Mouse (Mus musculus): ENCODE results near the gene Ddx39b. TPM values are rescaled to one million over a fixed set of nuclear protein-coding genes. Genes with fewer than 3 reads are reported as not detected.

Gene Ddx39b
- polyA plus RNA-seq (2014; fragmentation: Nextera tagmentation; extraction: Ambion mirVana): 634 and 672 TPM in 2 replicates

DNA sequence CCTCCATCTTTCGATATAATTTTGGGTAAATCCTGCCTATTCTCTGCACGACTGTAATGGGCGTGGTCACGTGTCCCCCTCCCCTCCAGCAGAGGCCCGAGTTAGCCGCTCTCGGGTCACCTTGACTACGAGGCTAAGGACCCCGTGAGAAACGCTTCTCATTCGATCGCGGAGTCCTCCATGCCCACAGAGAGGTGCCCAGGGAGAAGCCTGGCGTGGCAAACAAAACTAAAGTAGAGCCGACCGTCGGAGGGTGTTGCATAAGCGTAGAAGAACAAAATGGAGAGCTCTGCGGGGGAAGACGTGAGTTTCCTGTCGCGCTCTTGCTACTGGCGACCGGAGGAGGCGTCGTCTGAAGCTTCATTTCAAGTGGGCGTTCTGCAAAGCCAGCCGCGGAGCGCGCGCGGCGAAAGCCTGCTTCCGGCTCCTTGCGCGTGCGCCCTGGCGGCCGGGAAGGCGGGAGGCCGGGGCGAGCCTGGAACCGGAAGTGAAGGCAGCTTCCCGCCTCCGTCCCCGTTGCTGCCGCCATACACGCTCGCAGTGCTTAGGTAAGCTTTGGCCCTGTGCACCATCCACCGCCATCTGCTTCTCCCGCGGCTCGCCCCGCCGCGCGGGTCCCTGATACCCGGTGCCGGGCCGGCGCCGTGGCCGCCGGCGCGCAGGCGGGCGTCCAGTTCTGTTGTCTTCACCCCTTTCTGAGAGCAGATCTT is at the start of gene Ddx39b:
Ddx39b (plus strand) TSS at position 442 of the 710 bp plus-strand sequence.
- ATAC-seq (ENCODE audit: insufficient read depth, low FRiP score, low TSS enrichment) (peak; percentile 84), DNase-seq (ENCODE audit: low spot score) (peak; percentile 97)
- WGBS: under 1% methylated on average over 69 of the region's 69 CpGs
- Histone ChIP-seq H3K9ac (ENCODE audit: low read length) (peak within 1 kb of the TSS; percentile 100), H3K4me2 (ENCODE audit: low read depth) (peak within 1 kb of the TSS; percentile 89), H3K9me3 (ENCODE audit: control insufficient read depth, low read length) (no peaks in the 10 kb centered on the region), H3K36me3 (ENCODE audit: control insufficient read depth, insufficient read depth, low read length) (peaks cover 24% of the 10 kb centered on the region), H3K4me1 (ENCODE audit: control insufficient read depth, insufficient read depth, low read length) (peaks cover 28% of the 10 kb centered on the region), H3K27me3 (ENCODE audit: control insufficient read depth, insufficient read depth, low read length) (no peaks in the 10 kb centered on the region), H3K4me3 (ENCODE audit: low read depth, low read length) (peak within 1 kb of the TSS; percentile 82), H3K27ac (ENCODE audit: low read depth, low read length) (peak within 1 kb of the TSS; percentile 95)

DNA sequence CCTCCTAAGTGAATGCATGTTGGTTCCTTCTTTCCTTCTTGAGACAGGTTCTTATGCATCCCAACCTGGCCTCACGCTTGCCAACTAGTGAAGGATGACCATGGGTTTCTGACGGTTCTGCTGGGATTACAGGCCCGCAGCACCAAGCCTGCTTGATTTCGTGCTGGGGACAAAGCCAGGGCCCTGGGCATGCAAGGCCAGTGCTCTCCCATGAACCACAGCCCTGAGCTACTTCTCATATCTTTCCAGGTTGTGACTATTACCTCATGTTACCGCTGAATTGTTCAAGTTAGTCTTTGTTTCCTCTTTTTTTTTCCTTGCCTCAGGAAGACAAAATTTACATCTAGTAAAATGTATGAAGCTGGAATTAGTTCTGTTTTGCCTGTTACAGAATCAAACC is 48.6 kb upstream of the Ddx39b start:
- 0 out of 2 replicates have a peak, but pooled peaks cover 3% of the 10 kb centered on the region for H3K4me1 ChIP-seq (ENCODE audit: control insufficient read depth, insufficient read depth, low read length)
- H3K9ac ChIP-seq (ENCODE audit: low read length): no peak overlapping the region
- ATAC-seq (ENCODE audit: insufficient read depth, low FRiP score, low TSS enrichment): no peak
- peaks cover 23% of the 10 kb centered on the region for H3K27me3 ChIP-seq (ENCODE audit: control insufficient read depth, insufficient read depth, low read length)
- H3K27ac ChIP-seq (ENCODE audit: low read depth, low read length): no peak overlapping the region
- H3K9me3 ChIP-seq (ENCODE audit: control insufficient read depth, low read length): no peaks in the 10 kb centered on the region
- no peak overlapping the region for H3K4me3 ChIP-seq (ENCODE audit: low read depth, low read length)
- no peaks in the 10 kb centered on the region for H3K36me3 ChIP-seq (ENCODE audit: control insufficient read depth, insufficient read depth, low read length)
- no peak overlapping the region for H3K4me2 ChIP-seq (ENCODE audit: low read depth)
- 84% methylated on average over 5 of the region's 5 CpGs for WGBS
- DNase-seq (ENCODE audit: low spot score): no peak

- H3K4me3 ChIP-seq (ENCODE audit: low read depth, low read length): peak within 1 kb of the TSS; percentile 31
- WGBS: 71% methylated on average over 28 of the region's 28 CpGs
Measured at GRCm38 (mm10) chr17:35193881-35194843, 47.4 kb upstream of the Ddx39b start, which contains the start of gene Ltb. Ltb (plus strand) TSS chr17:35194439.

DNA sequence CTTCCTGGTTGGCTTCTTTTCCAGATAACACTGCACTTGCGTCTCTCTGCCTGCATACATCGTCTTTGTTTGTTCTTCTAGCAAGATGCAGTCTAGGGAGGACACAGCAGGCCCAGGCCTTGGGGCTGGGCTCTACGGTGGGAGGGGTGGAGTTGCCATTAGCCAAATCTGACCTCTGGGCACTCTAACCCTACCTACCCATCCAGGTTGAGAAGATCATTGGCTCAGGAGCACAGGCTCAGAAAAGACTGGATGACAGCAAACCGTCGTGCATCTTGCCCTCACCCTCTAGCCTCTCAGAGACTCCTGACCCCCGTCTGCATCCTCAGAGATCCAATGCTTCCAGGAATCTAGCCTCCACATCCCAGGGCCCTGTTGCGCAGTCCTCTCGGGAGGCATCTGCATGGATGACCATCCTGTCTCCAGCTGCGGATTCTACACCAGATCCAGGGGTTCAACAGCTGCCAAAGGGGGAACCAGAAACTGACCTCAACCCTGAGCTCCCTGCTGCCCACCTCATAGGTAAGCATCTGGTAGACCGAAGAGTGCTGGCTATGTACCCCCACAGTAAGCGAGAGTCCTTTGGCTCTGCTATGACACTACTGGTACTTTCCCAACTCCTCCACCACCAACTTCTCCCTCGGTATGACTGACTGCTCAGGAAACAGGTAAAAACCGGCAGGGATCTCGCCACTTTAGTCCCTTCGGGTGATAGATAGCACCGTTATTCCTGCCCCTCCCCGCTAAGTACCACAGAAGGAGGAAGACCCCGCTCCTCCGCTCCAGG is 46.5 kb upstream of the Ddx39b start:
- peak overlapping the region; percentile 31 for H3K4me3 ChIP-seq (ENCODE audit: low read depth, low read length)
- H3K4me2 ChIP-seq (ENCODE audit: low read depth): peak overlapping the region; percentile 60
- H3K9me3 ChIP-seq (ENCODE audit: control insufficient read depth, low read length): no peaks in the 10 kb centered on the region
- H3K4me1 ChIP-seq (ENCODE audit: control insufficient read depth, insufficient read depth, low read length): 0 out of 2 replicates have a peak, but pooled peaks cover 3% of the 10 kb centered on the region
- H3K9ac ChIP-seq (ENCODE audit: low read length): 0 out of 2 replicates have a peak overlapping the region, but pooled peaks have one; percentile 10
- no peak overlapping the region for H3K27ac ChIP-seq (ENCODE audit: low read depth, low read length)
- DNase-seq (ENCODE audit: low spot score): no peak
- no peaks in the 10 kb centered on the region for H3K36me3 ChIP-seq (ENCODE audit: control insufficient read depth, insufficient read depth, low read length)
- 39% methylated on average over 19 of the region's 19 CpGs for WGBS
- H3K27me3 ChIP-seq (ENCODE audit: control insufficient read depth, insufficient read depth, low read length): peaks cover 25% of the 10 kb centered on the region
- no peak for ATAC-seq (ENCODE audit: insufficient read depth, low FRiP score, low TSS enrichment)

More at GRCm38 (mm10) chr17:35193881-35194843, 47.4 kb upstream of the Ddx39b start, which contains the start of gene Ltb:
- H3K4me2 ChIP-seq (ENCODE audit: low read depth): peak within 1 kb of the TSS; percentile 60
- ATAC-seq (ENCODE audit: insufficient read depth, low FRiP score, low TSS enrichment): no peak
- DNase-seq (ENCODE audit: low spot score): no peak
- H3K27ac ChIP-seq (ENCODE audit: low read depth, low read length): no peak within 1 kb of the TSS
- no peaks in the 10 kb centered on the region for H3K36me3 ChIP-seq (ENCODE audit: control insufficient read depth, insufficient read depth, low read length)
- H3K27me3 ChIP-seq (ENCODE audit: control insufficient read depth, insufficient read depth, low read length): peaks cover 25% of the 10 kb centered on the region
- H3K9me3 ChIP-seq (ENCODE audit: control insufficient read depth, low read length): no peaks in the 10 kb centered on the region
- no peak within 1 kb of the TSS for H3K9ac ChIP-seq (ENCODE audit: low read length)
- H3K4me1 ChIP-seq (ENCODE audit: control insufficient read depth, insufficient read depth, low read length): 0 out of 2 replicates have a peak, but pooled peaks cover 3% of the 10 kb centered on the region

GRCm38 (mm10) chr17:35195631-35196320 is 45.8 kb upstream of the Ddx39b start:
- Histone ChIP-seq H3K4me1 (ENCODE audit: control insufficient read depth, insufficient read depth, low read length) (0 out of 2 replicates have a peak, but pooled peaks cover 3% of the 10 kb centered on the region), H3K27ac (ENCODE audit: low read depth, low read length) (no peak overlapping the region), H3K36me3 (ENCODE audit: control insufficient read depth, insufficient read depth, low read length) (no peaks in the 10 kb centered on the region), H3K9me3 (ENCODE audit: control insufficient read depth, low read length) (no peaks in the 10 kb centered on the region), H3K4me3 (ENCODE audit: low read depth, low read length) (peak overlapping the region; percentile 31), H3K27me3 (ENCODE audit: control insufficient read depth, insufficient read depth, low read length) (peaks cover 25% of the 10 kb centered on the region), H3K4me2 (ENCODE audit: low read depth) (peak overlapping the region; percentile 60), H3K9ac (ENCODE audit: low read length) (0 out of 2 replicates have a peak overlapping the region, but pooled peaks have one; percentile 10)
- peak; percentile 82 for DNase-seq (ENCODE audit: low spot score)
- WGBS: 1% methylated on average over 64 of the region's 66 CpGs
- ATAC-seq (ENCODE audit: insufficient read depth, low FRiP score, low TSS enrichment): peak; percentile 48; the same call in 1 of the 2 replicates

DNA sequence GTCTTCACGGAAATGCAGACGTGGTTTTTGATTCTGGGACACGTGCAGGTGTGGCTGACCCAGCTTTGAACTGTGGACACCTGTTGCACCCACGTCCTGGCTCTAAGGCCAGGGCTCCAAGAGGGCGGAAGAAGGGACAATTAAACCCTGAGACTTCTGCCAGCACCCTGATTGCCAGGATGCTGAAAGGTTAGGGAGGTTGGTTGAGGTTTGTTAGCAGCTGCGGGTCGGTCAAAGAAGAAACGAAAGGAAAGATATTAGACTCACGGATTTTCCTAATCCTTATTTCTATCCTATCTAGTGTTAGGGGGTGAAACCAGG is 45.3 kb upstream of the Ddx39b start:
- no peak for ATAC-seq (ENCODE audit: insufficient read depth, low FRiP score, low TSS enrichment)
- H3K4me3 ChIP-seq (ENCODE audit: low read depth, low read length): peak overlapping the region; percentile 31
- H3K9me3 ChIP-seq (ENCODE audit: control insufficient read depth, low read length): no peaks in the 10 kb centered on the region
- 0 out of 2 replicates have a peak, but pooled peaks cover 3% of the 10 kb centered on the region for H3K4me1 ChIP-seq (ENCODE audit: control insufficient read depth, insufficient read depth, low read length)
- peaks cover 25% of the 10 kb centered on the region for H3K27me3 ChIP-seq (ENCODE audit: control insufficient read depth, insufficient read depth, low read length)
- H3K4me2 ChIP-seq (ENCODE audit: low read depth): no peak overlapping the region; the same call in 1 of the 2 replicates
- no peak overlapping the region for H3K9ac ChIP-seq (ENCODE audit: low read length)
- DNase-seq (ENCODE audit: low spot score): no peak
- H3K36me3 ChIP-seq (ENCODE audit: control insufficient read depth, insufficient read depth, low read length): no peaks in the 10 kb centered on the region
- no peak overlapping the region for H3K27ac ChIP-seq (ENCODE audit: low read depth, low read length)
- WGBS: 35% methylated on average over 9 of the region's 9 CpGs

GRCm38 (mm10) chr17:35197126-35197525 is 44.4 kb upstream of the Ddx39b start:
- peaks cover 25% of the 10 kb centered on the region for H3K27me3 ChIP-seq (ENCODE audit: control insufficient read depth, insufficient read depth, low read length)
- no peak for ATAC-seq (ENCODE audit: insufficient read depth, low FRiP score, low TSS enrichment)

More at GRCm38 (mm10) chr17:35197126-35197525, 44.4 kb upstream of the Ddx39b start:
- Histone ChIP-seq H3K9ac (ENCODE audit: low read length) (no peak overlapping the region), H3K4me2 (ENCODE audit: low read depth) (no peak overlapping the region), H3K36me3 (ENCODE audit: control insufficient read depth, insufficient read depth, low read length) (no peaks in the 10 kb centered on the region), H3K4me1 (ENCODE audit: control insufficient read depth, insufficient read depth, low read length) (0 out of 2 replicates have a peak, but pooled peaks cover 3% of the 10 kb centered on the region), H3K9me3 (ENCODE audit: control insufficient read depth, low read length) (no peaks in the 10 kb centered on the region), H3K4me3 (ENCODE audit: low read depth, low read length) (no peak overlapping the region), H3K27ac (ENCODE audit: low read depth, low read length) (no peak overlapping the region)
- WGBS: 37% methylated on average over 4 of the region's 6 CpGs
- no peak for DNase-seq (ENCODE audit: low spot score)
